In the genomic region with DNA sequence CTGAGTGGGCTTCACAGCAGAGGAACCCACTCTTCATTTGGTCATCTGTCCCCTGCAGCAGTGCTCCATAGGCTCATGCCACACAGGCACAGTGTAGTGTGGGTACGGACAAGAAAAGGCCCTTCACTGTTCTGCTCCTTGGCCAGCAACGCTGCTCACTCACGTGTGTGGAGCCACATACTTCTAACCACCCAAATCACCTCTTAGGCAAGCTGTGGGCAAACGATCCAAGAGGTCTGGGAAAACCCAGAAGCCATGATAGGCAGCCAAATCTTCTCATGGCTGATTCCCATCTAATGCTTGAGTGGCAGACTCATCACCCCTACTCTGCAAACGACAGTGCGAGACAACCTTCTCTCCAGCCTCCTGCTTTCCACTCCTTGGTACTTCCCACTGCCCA, we compare ENCODE assay signal across 22 mouse cellular contexts. TPM values are rescaled to one million over a fixed set of nuclear protein-coding genes. Genes with fewer than 3 reads are reported as not detected.
A peak's percentile ranks its signal among the peaks of the same experiment; 100 is the strongest.
DNase-seq lines count a peak whose midpoint lies in the region; TF ChIP-seq lines count a peak whose summit lies in the region.
"Had no signal": no experiment of that assay in that cellular context is flagged by ENCODE, and none has a peak within 500 bp of the region (broad histone marks: within the 10 kb centered on the region; RNA-seq: fewer than 3 reads in every experiment).

No protein-coding gene starts in this region.

- peaks cover 40% of the 10 kb centered on the region for H3K4me1 ChIP-seq in heart, embryonic 10.5 days
- peaks cover 11% of the 10 kb centered on the region for H3K4me1 ChIP-seq in ES-Bruce4 (ENCODE audit: control insufficient read depth, insufficient read depth, low read length)
- peaks cover 50% of the 10 kb centered on the region for H3K4me1 ChIP-seq in limb, embryonic 10.5 days

- WGBS in heart, embryonic 10.5 days: 74% methylated on average over 6 of the region's 6 CpGs
- WGBS in limb, embryonic 10.5 days: 92% methylated on average over 6 of the region's 6 CpGs

- no peaks in the 10 kb centered on the region for H3K36me3 ChIP-seq in heart, embryonic 10.5 days
- H3K36me3 ChIP-seq in ES-Bruce4 (ENCODE audit: control insufficient read depth, insufficient read depth, low read length, poor library complexity, severe bottlenecking): no peaks in the 10 kb centered on the region
- H3K36me3 ChIP-seq in limb, embryonic 10.5 days: peaks cover 18% of the 10 kb centered on the region; the same call in 1 of the 2 replicates
- H3K36me3 ChIP-seq: forebrain, embryonic 15.5 days; hindbrain, embryonic 12.5 days; liver, embryonic 12.5 days; midbrain, embryonic 13.5 days had no signal

- DNase-seq in heart, embryonic 10.5 days (ENCODE audit: low spot score): no peak
- no peak for DNase-seq in heart, adult 18-20 months
- peak; percentile 69 for DNase-seq in fibroblast of lung, adult 2 months (ENCODE audit: low read depth)
- no peak for DNase-seq in limb, embryonic 10.5 days (ENCODE audit: low spot score)
- no peak for DNase-seq in lung, postnatal 4 days
- DNase-seq in retina, postnatal 1 day: no peak
- DNase-seq: cerebellum, adult 2 months; cerebellum, postnatal 14 days; gastrocnemius, adult 2 months; heart, postnatal 36 days; liver, postnatal 0 days; right cerebral cortex, postnatal 25 days; spleen, adult 18-20 months; thymus, adult 2 months; thymus, postnatal 36 days had no signal

- H3K4me3 ChIP-seq in heart, embryonic 10.5 days: no peak overlapping the region
- no peak overlapping the region for H3K4me3 ChIP-seq in ES-Bruce4 (ENCODE audit: low read depth, low read length)
- H3K4me3 ChIP-seq in limb, embryonic 10.5 days: no peak overlapping the region
- H3K4me3 ChIP-seq: forebrain, embryonic 15.5 days; gastrocnemius, adult 2 months; hindbrain, embryonic 12.5 days; limb, embryonic 12.5 days; liver, embryonic 12.5 days; midbrain, embryonic 13.5 days had no signal

- no peak for TF ChIP-seq POLR2A in ES-Bruce4 (IDR thresholded peaks at IDR 0.05; ENCODE audit: insufficient read depth, low read length)

- H3K9ac ChIP-seq in ES-Bruce4 (ENCODE audit: low read depth, poor library complexity, severe bottlenecking): no peak overlapping the region
- H3K9ac ChIP-seq: forebrain, embryonic 15.5 days; hindbrain, embryonic 12.5 days; limb, embryonic 12.5 days; liver, embryonic 12.5 days; liver, postnatal 0 days; midbrain, embryonic 13.5 days had no signal

- no peak for TF ChIP-seq EP300 in ES-Bruce4 (IDR thresholded peaks at IDR 0.05; ENCODE audit: insufficient read depth, low read depth, low read length)

- no peak for TF ChIP-seq CTCF in ES-Bruce4 (IDR thresholded peaks at IDR 0.05; ENCODE audit: low read depth, low read length)

- H3K9me3 ChIP-seq in heart, embryonic 10.5 days: no peaks in the 10 kb centered on the region
- H3K9me3 ChIP-seq in ES-Bruce4 (replicated peaks; ENCODE audit: control insufficient read depth, insufficient read depth, low read length, poor library complexity, severe bottlenecking): no peaks in the 10 kb centered on the region
- no peaks in the 10 kb centered on the region for H3K9me3 ChIP-seq in limb, embryonic 10.5 days (replicated peaks)
- H3K9me3 ChIP-seq: forebrain, embryonic 15.5 days; hindbrain, embryonic 12.5 days; liver, embryonic 12.5 days; midbrain, embryonic 13.5 days had no signal

- H3K27ac ChIP-seq in heart, embryonic 10.5 days: peak overlapping the region; percentile 16; the same call in 1 of the 2 replicates
- H3K27ac ChIP-seq in ES-Bruce4 (ENCODE audit: insufficient read depth, low read length): peak overlapping the region; percentile 28; the same call in 1 of the 2 replicates
- H3K27ac ChIP-seq in limb, embryonic 10.5 days: peak overlapping the region; percentile 27; the same call in 1 of the 2 replicates
- H3K27ac ChIP-seq: forebrain, embryonic 15.5 days; gastrocnemius, adult 2 months; hindbrain, embryonic 12.5 days; limb, embryonic 12.5 days; liver, embryonic 12.5 days; macrophage; midbrain, embryonic 13.5 days had no signal

- H3K27me3 ChIP-seq in heart, embryonic 10.5 days (ENCODE audit: insufficient read depth, poor library complexity, severe bottlenecking): peaks cover 15% of the 10 kb centered on the region
- no peaks in the 10 kb centered on the region for H3K27me3 ChIP-seq in ES-Bruce4 (ENCODE audit: control insufficient read depth, insufficient read depth, low read length, poor library complexity, severe bottlenecking)
- no peaks in the 10 kb centered on the region for H3K27me3 ChIP-seq in limb, embryonic 10.5 days (ENCODE audit: low read depth, poor library complexity, severe bottlenecking)
- H3K27me3 ChIP-seq: forebrain, embryonic 15.5 days; limb, embryonic 12.5 days had no signal

RNA-seq across cellular contexts. Expression of gene Tns3, which starts 37.2 kb away (rescaled TPM):
- 12.7 and 17.0 TPM in 2 replicates for polyA plus RNA-seq in heart, embryonic 10.5 days (2016; fragmentation: Nextera tagmentation; extraction: Ambion mirVana)
- 10 to 100 TPM; 22.3 to 23.2 TPM for total RNA-seq in heart, adult 18-20 months (2021)
- 45.7 and 46.2 TPM in 2 replicates for polyA plus RNA-seq in ES-Bruce4 (2011; ENCODE audit: insufficient read depth, insufficient read length, low read depth, missing spikeins)
- 28.2 and 35.6 TPM in 2 replicates for polyA plus RNA-seq in limb, embryonic 10.5 days (2016; fragmentation: Nextera tagmentation; extraction: Ambion mirVana)
